Mouse (Mus musculus): ENCODE data around the gene Ppox. TPM values are rescaled to one million over a fixed set of nuclear protein-coding genes. Genes with fewer than 3 reads are reported as not detected.
A peak's percentile ranks its signal among the peaks of the same experiment; 100 is the strongest.
"Not testable (repeated sequence)": the region's sequence is repeated elsewhere in the genome, so short reads cannot be mapped to it uniquely, and the experiment has no call there.

The Ppox gene
- polyA plus RNA-seq (2014; fragmentation: Nextera tagmentation; extraction: Ambion mirVana) = 59.9 and 60.7 TPM in 2 replicates

GRCm38 (mm10) chr1:171280916-171281527 lies at the start of gene Ppox:
Gene Ppox, minus strand, starts transcription at chr1:171281186.
- Histone ChIP-seq H3K27me3 (ENCODE audit: control insufficient read depth, insufficient read depth, low read length) (no peaks in the 10 kb centered on the region), H3K27ac (ENCODE audit: low read depth, low read length) (peak within 1 kb of the TSS; percentile 93), H3K4me1 (ENCODE audit: control insufficient read depth, insufficient read depth, low read length) (peaks cover 6% of the 10 kb centered on the region; the same call in 1 of the 2 replicates), H3K4me3 (ENCODE audit: low read depth, low read length) (peak within 1 kb of the TSS; percentile 54), H3K36me3 (ENCODE audit: control insufficient read depth, insufficient read depth, low read length) (peaks cover 16% of the 10 kb centered on the region), H3K4me2 (peak within 1 kb of the TSS; percentile 83), H3K9ac (ENCODE audit: low read depth, low read length) (peak within 1 kb of the TSS; percentile 84), H3K9me3 (replicated peaks; ENCODE audit: control insufficient read depth, low read length) (no peaks in the 10 kb centered on the region)
- ATAC-seq (replicated peaks; ENCODE audit: insufficient number of reproducible peaks, low FRiP score, low TSS enrichment) = peak; percentile 95
- under 1% methylated on average over 26 of the region's 26 CpGs for WGBS (ENCODE audit: insufficient replicate concordance)

GRCm38 (mm10) chr1:171330216-171330560 lies 49.2 kb upstream of the Ppox start:
- 2% methylated on average over 4 of the region's 4 CpGs for WGBS (ENCODE audit: insufficient replicate concordance)
- Histone ChIP-seq H3K4me1 (ENCODE audit: control insufficient read depth, insufficient read depth, low read length) (peaks cover 19% of the 10 kb centered on the region), H3K4me3 (ENCODE audit: low read depth, low read length) (peak overlapping the region; percentile 68), H3K9me3 (replicated peaks; ENCODE audit: control insufficient read depth, low read length) (no peaks in the 10 kb centered on the region), H3K27ac (ENCODE audit: low read depth, low read length) (peak overlapping the region; percentile 97), H3K4me2 (peak overlapping the region; percentile 97), H3K9ac (ENCODE audit: low read depth, low read length) (peak overlapping the region; percentile 85), H3K27me3 (ENCODE audit: control insufficient read depth, insufficient read depth, low read length) (no peaks in the 10 kb centered on the region), H3K36me3 (ENCODE audit: control insufficient read depth, insufficient read depth, low read length) (no peaks in the 10 kb centered on the region)
- no peak for ATAC-seq (replicated peaks; ENCODE audit: insufficient number of reproducible peaks, low FRiP score, low TSS enrichment)

- ATAC-seq (replicated peaks; ENCODE audit: insufficient number of reproducible peaks, low FRiP score, low TSS enrichment) = peak; percentile 86
- 1% methylated on average over 50 of the region's 61 CpGs for WGBS (ENCODE audit: insufficient replicate concordance)
These were observed 48.6 kb upstream of the Ppox start for GRCm38 (mm10) chr1:171329433-171330215.

GRCm38 (mm10) chr1:171328839-171329432 lies 48.0 kb upstream of the Ppox start, which contains the start of gene Dedd:
Gene Dedd, plus strand, starts transcription at chr1:171329145.
- H3K9me3 ChIP-seq (replicated peaks; ENCODE audit: control insufficient read depth, low read length) = no peaks in the 10 kb centered on the region
- H3K9ac ChIP-seq (ENCODE audit: low read depth, low read length) = peak within 1 kb of the TSS; percentile 85
- peaks cover 19% of the 10 kb centered on the region for H3K4me1 ChIP-seq (ENCODE audit: control insufficient read depth, insufficient read depth, low read length)
- peak within 1 kb of the TSS; percentile 97 for H3K27ac ChIP-seq (ENCODE audit: low read depth, low read length)
- under 1% methylated on average over 47 of the region's 48 CpGs for WGBS (ENCODE audit: insufficient replicate concordance)
- ATAC-seq (replicated peaks; ENCODE audit: insufficient number of reproducible peaks, low FRiP score, low TSS enrichment) = peak; percentile 84
- no peaks in the 10 kb centered on the region for H3K27me3 ChIP-seq (ENCODE audit: control insufficient read depth, insufficient read depth, low read length)
- H3K36me3 ChIP-seq (ENCODE audit: control insufficient read depth, insufficient read depth, low read length) = peaks cover 3% of the 10 kb centered on the region; the same call in 1 of the 2 replicates
- H3K4me3 ChIP-seq (ENCODE audit: low read depth, low read length) = peak within 1 kb of the TSS; percentile 68
- H3K4me2 ChIP-seq = peak within 1 kb of the TSS; percentile 97

More at GRCm38 (mm10) chr1:171329433-171330215, 48.6 kb upstream of the Ppox start:
- H3K4me1 ChIP-seq (ENCODE audit: control insufficient read depth, insufficient read depth, low read length) = peaks cover 19% of the 10 kb centered on the region
- peak overlapping the region; percentile 85 for H3K9ac ChIP-seq (ENCODE audit: low read depth, low read length)
- H3K36me3 ChIP-seq (ENCODE audit: control insufficient read depth, insufficient read depth, low read length) = peaks cover 3% of the 10 kb centered on the region; the same call in 1 of the 2 replicates
- H3K27me3 ChIP-seq (ENCODE audit: control insufficient read depth, insufficient read depth, low read length) = no peaks in the 10 kb centered on the region
- peak overlapping the region; percentile 68 for H3K4me3 ChIP-seq (ENCODE audit: low read depth, low read length)
- H3K4me2 ChIP-seq = peak overlapping the region; percentile 97
- peak overlapping the region; percentile 97 for H3K27ac ChIP-seq (ENCODE audit: low read depth, low read length)
- no peaks in the 10 kb centered on the region for H3K9me3 ChIP-seq (replicated peaks; ENCODE audit: control insufficient read depth, low read length)

- peaks cover 3% of the 10 kb centered on the region; the same call in 1 of the 2 replicates for H3K36me3 ChIP-seq (ENCODE audit: control insufficient read depth, insufficient read depth, low read length)
- no peaks in the 10 kb centered on the region for H3K9me3 ChIP-seq (replicated peaks; ENCODE audit: control insufficient read depth, low read length)
- H3K27ac ChIP-seq (ENCODE audit: low read depth, low read length) = peak overlapping the region; percentile 97
- H3K4me1 ChIP-seq (ENCODE audit: control insufficient read depth, insufficient read depth, low read length) = peaks cover 19% of the 10 kb centered on the region
- H3K4me3 ChIP-seq (ENCODE audit: low read depth, low read length) = peak overlapping the region; percentile 68
- no peak for ATAC-seq (replicated peaks; ENCODE audit: insufficient number of reproducible peaks, low FRiP score, low TSS enrichment)
- H3K27me3 ChIP-seq (ENCODE audit: control insufficient read depth, insufficient read depth, low read length) = no peaks in the 10 kb centered on the region
- H3K4me2 ChIP-seq = peak overlapping the region; percentile 97
- WGBS (ENCODE audit: insufficient replicate concordance) = 30% methylated on average over 9 of the region's 9 CpGs
- peak overlapping the region; percentile 85 for H3K9ac ChIP-seq (ENCODE audit: low read depth, low read length)
These were observed 47.3 kb upstream of the Ppox start for GRCm38 (mm10) chr1:171328244-171328643.

GRCm38 (mm10) chr1:171326588-171326987 lies 45.6 kb upstream of the Ppox start:
- ATAC-seq (replicated peaks; ENCODE audit: insufficient number of reproducible peaks, low FRiP score, low TSS enrichment); H3K9ac ChIP-seq (ENCODE audit: low read depth, low read length); H3K9me3 ChIP-seq (replicated peaks; ENCODE audit: control insufficient read depth, low read length); H3K36me3 ChIP-seq (ENCODE audit: control insufficient read depth, insufficient read depth, low read length); H3K27ac ChIP-seq (ENCODE audit: low read depth, low read length); H3K4me2 ChIP-seq; H3K4me3 ChIP-seq (ENCODE audit: low read depth, low read length); H3K27me3 ChIP-seq (ENCODE audit: control insufficient read depth, insufficient read depth, low read length): not testable (repeated sequence)
- H3K4me1 ChIP-seq (ENCODE audit: control insufficient read depth, insufficient read depth, low read length) = peaks cover 15% of the 10 kb centered on the region
- WGBS (ENCODE audit: insufficient replicate concordance) = 79% methylated on average over 4 of the region's 4 CpGs

- Histone ChIP-seq H3K4me3 (ENCODE audit: low read depth, low read length) (no peak overlapping the region), H3K4me1 (ENCODE audit: control insufficient read depth, insufficient read depth, low read length) (peaks cover 7% of the 10 kb centered on the region; the same call in 1 of the 2 replicates), H3K9me3 (replicated peaks; ENCODE audit: control insufficient read depth, low read length) (no peaks in the 10 kb centered on the region), H3K4me2 (no peak overlapping the region), H3K9ac (ENCODE audit: low read depth, low read length) (no peak overlapping the region), H3K27ac (ENCODE audit: low read depth, low read length) (no peak overlapping the region), H3K27me3 (ENCODE audit: control insufficient read depth, insufficient read depth, low read length) (no peaks in the 10 kb centered on the region), H3K36me3 (ENCODE audit: control insufficient read depth, insufficient read depth, low read length) (peaks cover 3% of the 10 kb centered on the region; the same call in 1 of the 2 replicates)
- no peak for ATAC-seq (replicated peaks; ENCODE audit: insufficient number of reproducible peaks, low FRiP score, low TSS enrichment)
- 73% methylated on average over 2 of the region's 2 CpGs for WGBS (ENCODE audit: insufficient replicate concordance)
These were observed 44.6 kb upstream of the Ppox start for GRCm38 (mm10) chr1:171325571-171325970.

GRCm38 (mm10) chr1:171322012-171322411 lies 41.0 kb upstream of the Ppox start:
- ATAC-seq (replicated peaks; ENCODE audit: insufficient number of reproducible peaks, low FRiP score, low TSS enrichment) = no peak

More at GRCm38 (mm10) chr1:171322012-171322411, 41.0 kb upstream of the Ppox start:
- no peak overlapping the region for H3K4me3 ChIP-seq (ENCODE audit: low read depth, low read length)
- peaks cover 3% of the 10 kb centered on the region; the same call in 1 of the 2 replicates for H3K36me3 ChIP-seq (ENCODE audit: control insufficient read depth, insufficient read depth, low read length)
- H3K9me3 ChIP-seq (replicated peaks; ENCODE audit: control insufficient read depth, low read length) = no peaks in the 10 kb centered on the region
- H3K9ac ChIP-seq (ENCODE audit: low read depth, low read length) = no peak overlapping the region
- 70% methylated on average over 1 of the region's 1 CpGs for WGBS (ENCODE audit: insufficient replicate concordance)
- no peak overlapping the region for H3K4me2 ChIP-seq
- no peaks in the 10 kb centered on the region for H3K27me3 ChIP-seq (ENCODE audit: control insufficient read depth, insufficient read depth, low read length)
- no peak overlapping the region for H3K27ac ChIP-seq (ENCODE audit: low read depth, low read length)
- no peaks in the 10 kb centered on the region; the same call in 1 of the 2 replicates for H3K4me1 ChIP-seq (ENCODE audit: control insufficient read depth, insufficient read depth, low read length)

All from heart, embryonic 11.5 days (tissue).